Mouse (Mus musculus) gastrocnemius, postnatal 25 days (tissue): Measurements from ENCODE around the gene Rai1. TPM values are rescaled to one million over a fixed set of nuclear protein-coding genes. Genes with fewer than 3 reads are reported as not detected.
A peak's percentile ranks its signal among the peaks of the same experiment; 100 is the strongest.

Source experiments
- DNase-seq: peaks from one replicate; pipeline ENCODE4 v3.0.0; 2022
- total RNA-seq, 2 experiments: library from RNA; stranded (reverse); gene quantifications; 1 replicate in 1 of 2; 2 replicates in 1 of 2; pipeline ENCODE4 v1.2.3; 2021

Rai1 gene
- total RNA-seq, 2 experiments from 2014 or later: 17.3 to 21.6 TPM

DNA sequence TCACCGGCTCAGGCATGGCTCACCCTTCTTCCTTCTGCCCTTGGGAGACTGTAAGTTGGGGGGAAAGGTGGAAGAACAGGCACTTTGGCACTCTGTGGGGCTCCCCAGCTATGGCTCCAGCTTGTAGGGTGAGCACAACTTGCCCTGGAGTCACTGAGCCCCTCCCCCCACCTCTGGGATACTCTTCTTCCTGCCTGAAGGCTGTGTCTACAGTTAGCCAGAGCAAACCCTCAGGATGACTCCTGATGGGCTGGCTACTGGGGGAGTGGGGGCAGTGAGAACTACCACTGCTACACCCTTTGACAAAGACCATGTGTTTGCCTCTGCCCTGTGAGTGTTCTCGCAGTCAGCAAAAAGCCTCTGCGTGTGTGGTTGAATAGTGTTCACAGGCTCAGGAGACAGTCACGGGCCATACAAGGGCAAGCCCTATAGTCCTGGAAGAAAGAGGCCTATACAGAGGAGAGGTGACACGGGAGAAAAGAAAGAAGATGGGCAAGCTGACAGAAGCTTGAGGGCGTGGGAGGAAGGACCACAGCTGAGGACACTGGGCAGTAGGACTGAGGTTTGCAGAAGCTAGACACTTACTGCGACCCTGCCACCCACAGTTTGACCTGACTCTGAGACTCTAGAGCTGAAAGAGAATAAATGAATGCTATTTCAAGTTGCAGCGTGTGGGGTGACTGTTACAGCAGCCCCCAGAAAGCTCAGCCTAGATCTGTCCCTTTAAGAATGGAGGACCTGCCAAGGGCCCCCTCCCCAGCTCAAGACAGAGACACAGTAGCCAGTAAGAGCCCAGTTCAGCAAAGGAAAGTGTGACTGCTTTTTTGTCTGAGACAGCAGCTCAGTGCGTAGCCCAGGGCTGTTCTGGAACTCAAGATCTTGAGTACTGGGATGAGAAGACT is 9.7 kb upstream of the Rai1 start:
- no peak for DNase-seq

DNA sequence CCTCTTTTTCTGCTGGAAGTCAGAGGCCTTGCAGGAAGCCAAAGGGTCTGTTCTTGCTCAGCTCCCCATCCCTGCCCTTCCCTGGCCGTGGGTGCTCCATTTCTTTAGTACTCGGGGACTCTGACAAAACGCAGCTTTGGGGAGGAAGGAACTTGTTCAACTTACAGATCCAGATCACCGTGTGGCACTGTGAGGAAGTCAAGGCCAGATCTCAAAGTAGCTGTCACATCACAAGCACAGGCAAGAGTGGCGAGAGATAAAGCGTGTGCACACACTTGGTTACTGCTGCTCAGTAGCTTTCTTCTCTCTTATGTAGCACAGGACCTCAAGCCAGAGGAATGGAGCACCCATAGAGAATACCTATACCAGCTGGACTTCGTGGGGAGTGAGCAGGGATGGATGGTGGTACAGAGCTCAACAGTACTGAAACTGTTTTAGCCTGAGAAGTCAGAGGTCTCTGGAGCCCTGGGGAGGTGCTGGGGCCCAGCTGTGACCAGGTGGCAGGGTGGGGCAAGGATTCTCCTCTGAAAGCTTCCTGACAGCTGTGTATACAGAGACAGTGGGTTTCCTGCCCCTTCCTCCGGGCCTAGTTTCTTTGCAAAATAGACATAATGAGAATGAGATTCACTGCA is 5.1 kb upstream of the Rai1 start:
- DNase-seq: no peak

DNA sequence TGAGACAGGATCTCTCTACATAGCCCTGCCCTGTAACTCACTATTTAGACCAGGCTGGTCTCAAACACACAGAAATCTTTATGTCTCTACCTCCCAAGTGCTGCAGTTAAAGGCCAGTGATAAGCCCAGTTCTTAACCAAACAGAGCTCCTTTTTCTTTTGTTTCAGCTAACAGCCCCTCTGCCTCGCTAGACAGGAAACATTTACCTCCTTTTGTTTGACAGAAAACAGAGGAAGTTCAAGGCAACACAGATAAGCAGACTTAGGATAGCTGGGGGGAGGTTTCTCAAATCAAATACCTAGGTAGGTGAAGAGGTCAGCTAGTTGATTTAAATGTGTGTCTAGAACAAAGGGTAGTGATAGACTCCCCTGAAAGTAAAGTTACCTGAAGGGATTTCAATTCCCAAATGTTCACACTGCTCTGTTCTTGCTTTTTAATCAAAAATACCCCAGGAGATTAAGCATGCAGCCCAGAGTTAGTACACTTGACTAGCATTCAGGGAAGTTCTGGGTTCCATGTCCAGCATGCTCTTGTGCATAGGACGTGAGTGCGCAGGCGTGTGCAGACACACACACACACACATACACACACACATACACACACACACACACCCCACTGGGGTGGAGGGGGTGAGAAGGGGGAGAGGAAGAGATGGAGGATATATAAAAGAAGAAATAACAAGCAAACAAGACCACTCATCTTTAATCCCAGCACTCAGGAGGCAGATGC is 3.8 kb upstream of the Rai1 start:
- no peak for DNase-seq

DNA sequence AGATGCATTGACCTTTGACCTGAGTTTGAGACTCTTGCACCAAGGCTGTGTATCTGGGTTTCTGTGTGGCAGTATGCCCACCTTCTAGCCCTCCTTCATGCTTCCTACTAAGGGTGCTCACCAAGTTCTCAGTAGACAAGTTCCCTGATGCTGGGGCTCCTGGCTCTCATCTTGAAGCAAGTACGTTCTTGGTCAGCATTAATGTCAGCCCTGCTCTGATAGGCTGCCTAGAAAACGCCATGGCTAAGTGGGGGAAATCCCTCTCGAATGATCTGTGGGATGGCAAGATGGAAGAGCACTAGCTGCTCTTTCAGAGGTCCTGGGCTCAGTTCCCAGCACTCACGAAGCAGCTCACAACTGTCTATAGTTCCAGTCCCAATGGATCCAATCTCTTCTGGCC is 2.8 kb upstream of the Rai1 start:
- DNase-seq: no peak

DNA sequence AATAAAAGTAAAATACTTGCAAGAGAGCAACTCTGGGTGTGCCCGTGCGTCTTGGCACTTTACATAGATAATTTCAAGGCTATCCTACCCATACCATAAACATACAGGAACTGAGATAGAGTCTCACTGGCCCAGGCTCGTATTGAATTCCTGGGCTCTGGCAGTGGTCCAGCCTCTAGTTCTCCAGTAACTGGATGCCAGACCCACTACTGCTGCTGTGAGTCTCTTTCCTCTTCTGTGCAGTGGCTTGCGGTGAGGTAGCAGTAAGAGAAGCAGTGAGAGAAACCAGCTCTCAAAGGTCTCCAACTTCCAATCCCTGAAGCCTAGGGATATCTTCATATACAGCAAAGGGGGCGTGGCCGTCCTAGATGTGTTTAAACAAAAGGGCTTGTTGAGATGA is 2.1 kb upstream of the Rai1 start:
- no peak for DNase-seq

DNA sequence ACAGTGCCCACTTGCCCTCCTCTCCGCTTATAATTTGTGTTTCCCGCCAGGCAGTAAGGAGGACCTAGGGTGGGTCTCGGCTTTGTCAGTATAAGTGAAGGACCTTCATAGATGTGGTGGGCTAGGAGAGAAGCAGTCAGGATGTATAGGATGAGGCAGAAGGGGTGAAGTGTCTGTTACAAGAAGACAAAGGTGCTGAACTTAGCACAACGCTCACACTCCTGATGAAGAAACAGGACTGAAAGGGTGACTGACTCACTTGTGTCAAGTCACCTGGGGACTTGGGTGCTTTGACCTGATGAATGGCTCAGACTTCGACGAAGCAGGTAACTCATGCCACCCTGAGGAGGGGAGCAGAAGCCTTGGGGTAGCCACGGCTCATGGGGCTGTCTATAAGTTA is 1.2 kb upstream of the Rai1 start:
- DNase-seq: no peak

DNA sequence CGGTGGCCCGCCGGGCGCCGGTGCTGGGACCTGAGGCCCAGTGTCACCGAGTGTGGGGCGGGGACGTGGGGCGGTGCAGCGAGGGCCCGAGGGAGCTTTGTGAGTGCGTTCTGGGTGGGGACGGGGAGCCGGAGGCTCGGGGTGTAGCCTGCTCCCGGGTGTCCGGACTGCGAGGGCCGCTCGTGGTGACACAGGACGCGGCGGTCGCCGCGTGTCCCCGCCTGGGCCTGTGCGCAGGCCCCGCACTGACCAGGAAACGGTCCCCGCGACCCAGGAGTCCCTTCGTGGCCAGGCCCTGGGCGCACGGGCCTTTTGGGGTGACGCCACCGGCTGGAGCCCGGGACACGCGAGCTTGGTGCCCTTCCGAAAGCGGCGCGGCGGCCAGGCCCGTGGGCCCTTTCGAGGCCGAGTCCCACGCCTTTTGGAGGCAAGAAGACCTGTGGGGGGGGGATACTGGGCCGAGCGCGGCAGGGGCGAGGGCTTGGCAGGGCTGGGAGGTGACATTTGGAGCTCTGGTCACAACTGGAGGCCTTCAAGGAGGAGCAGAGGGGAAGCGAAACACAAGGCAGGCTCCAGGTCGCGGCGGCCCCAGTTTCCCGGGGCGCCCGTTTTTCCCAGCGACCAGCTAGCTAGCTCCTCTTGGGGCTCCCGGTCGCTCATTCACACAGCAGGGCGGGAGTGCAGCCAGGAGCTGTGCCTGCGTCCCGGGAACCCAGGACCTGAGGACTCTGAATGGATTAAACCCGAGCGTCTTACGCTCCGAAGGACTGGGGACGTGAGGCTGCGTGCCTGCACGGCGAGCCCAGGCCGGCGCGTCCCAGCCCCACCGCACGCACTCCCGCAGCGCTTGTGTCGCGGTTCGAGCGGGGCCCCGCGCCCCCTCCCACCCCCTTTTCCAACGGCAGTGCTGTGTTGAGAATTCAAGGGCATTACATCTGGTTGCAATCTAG is 1.1 kb downstream of the Rai1 start:
- peak; percentile 74 for DNase-seq

DNA sequence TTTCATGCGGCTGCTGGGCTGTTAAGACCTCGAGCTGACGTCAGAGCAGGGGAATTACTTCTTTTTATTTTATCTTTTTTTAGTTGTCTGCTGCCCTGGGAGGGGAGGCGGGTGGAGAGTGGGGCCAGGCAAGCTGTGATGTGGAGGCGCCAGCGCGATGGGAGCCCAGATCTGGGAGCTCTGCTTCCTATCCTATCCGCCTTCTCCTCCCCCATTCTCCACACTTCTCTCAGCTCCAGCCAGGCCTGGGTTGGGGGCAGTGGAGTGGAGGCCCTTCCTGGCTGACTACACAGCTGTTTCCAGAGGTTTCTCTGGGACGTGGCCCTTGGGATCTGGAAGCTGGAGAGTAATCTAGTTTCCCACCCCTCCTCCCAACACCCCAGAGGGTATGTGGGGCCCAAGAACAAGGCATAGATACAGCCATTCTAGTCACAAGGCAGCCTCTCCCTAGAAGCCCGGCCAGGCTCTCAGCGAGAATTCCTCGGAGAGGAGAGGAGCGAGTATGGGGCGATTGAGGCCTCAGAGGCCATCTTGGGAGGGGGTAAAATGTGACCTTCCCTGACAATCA is 1.8 kb downstream of the Rai1 start:
- DNase-seq: peak; percentile 53

DNA sequence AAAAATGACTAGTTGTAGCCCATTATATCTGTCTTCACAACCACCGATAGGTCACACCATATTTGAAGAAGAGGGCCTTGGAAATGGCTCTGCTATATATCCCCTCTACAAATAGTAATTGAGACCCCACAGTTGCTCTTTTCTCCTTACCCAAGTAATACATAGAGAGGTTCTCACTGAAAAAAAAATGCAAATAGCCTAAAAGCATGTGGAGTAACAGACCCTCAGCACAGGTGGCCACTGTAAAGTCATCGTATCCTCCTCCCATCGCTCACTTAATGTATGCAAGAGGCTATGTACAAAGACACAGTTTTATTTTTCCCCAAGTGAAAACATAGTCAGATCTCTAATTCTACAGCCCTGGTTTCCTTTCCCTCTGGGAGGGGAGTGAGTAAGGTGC is 2.6 kb downstream of the Rai1 start:
- DNase-seq: no peak

DNA sequence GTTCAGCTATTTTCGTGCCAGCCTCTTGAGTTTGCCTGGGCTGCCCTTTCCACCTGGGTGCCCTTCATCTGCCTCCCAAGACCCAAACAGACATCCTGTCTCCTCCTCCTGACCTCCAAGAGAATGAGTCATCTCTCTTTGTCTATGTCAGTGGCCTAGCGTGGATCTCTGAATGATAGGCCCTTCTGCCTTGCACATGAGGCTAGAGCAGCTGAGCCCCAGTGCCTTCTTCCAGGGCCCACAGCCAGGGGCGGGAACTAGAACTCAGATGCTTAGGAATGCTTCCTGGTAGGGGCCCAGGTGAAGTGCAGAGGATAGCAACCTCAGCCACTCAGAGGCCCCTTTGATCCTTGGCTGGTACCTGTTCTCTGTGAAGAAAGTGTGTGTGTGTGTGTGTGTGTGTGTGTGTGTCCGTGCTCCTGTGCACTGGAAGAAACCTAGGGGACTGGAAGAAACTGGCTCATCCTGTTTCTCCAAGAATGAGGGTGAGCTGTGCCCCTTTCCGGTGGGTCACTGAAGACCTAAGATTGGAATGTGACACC is 3.9 kb downstream of the Rai1 start:
- DNase-seq: no peak

DNA sequence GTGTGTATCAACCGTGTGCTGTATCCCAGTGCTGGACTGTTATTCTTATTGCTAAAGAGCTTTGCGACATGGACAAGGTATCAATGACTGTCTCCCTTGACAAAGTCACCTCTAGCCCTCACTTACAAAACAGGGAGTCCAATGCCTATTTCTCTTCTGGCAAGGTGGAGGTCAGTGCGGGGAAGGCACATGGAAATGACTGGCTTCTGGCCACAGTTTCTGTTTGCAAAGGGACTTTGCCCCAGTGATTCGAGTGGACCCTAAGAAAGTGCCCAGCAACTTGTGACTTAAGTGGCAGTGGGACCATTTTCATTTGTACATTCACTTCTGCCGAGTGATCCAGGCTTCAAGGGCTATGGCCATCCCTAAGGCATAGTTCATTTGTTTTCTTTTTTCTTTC is 5.6 kb downstream of the Rai1 start:
- DNase-seq: no peak

DNA sequence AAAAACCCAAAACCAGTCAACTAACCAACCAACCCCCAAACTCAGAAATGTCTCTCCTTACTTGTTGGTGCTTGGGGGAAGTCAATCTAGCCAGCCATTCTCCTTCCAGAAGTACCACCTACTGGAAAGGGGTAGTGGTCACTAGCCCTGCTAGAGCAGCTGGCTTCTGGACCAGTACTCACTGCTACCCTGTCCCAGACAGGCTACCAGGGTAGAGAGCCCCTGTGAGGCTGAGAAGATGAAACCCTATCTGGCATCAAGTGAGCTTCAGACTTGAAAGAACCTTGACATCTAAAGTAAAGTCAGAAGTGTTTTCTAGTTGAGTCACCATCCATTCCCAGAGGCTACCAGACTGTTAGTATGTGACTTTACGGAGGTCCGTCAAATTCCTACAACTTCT is 6.8 kb downstream of the Rai1 start:
- no peak for DNase-seq

DNA sequence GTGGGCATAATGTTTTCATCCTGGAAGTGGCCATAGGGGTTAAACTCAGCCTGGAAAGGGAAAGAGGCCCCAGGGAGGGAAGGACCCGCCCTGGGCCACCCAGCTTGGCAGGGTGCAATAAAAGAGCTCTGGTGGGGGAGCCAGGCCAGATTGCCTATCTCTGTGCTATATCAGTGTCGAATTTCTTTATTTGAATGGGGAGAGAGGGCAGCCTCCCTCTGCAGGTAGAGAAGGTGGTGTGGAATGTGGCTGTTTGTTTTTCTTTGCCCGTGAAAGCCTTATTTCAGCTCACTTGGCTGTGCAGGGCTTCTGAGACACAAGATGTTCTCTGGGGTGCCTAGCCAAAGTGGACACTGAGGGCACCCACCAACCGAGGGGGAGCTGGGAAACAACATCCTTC is 8.8 kb downstream of the Rai1 start:
- no peak for DNase-seq

DNA sequence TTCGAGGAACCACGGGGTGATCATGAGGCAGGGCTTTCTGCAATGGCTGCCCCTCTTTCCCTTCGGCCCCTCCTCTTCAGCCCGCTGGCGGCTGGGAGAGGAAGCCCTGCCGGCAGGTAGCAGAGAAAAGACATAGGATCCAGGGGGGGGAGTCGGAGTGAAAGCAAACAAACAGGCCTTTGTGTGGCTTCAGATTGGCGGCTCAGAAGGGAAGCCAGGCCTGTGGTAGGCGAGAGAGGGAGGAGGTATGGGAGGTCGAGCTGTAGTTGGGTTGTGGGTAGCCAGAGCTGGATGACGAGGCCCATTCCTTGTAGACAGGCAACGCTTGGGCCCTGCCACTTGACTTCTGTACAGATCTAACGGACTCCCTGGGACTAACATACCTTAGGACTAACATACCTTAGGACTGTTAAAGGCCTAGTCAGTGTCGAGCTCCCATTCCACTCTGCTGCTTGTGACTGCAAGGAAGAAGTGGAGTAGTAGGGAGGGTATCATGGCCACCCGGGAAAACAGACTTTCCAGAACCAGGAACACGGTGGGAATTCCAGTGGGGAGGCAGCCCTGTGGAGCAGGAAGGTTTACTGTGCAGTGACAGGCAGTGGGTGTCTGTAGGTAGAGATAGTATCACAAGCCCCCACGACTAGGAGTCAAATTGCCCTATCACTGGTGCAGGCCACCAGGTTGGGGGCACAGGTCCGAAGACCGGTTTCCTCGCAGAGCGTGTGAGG is 9.6 kb downstream of the Rai1 start:
- DNase-seq: peak; percentile 27

DNA sequence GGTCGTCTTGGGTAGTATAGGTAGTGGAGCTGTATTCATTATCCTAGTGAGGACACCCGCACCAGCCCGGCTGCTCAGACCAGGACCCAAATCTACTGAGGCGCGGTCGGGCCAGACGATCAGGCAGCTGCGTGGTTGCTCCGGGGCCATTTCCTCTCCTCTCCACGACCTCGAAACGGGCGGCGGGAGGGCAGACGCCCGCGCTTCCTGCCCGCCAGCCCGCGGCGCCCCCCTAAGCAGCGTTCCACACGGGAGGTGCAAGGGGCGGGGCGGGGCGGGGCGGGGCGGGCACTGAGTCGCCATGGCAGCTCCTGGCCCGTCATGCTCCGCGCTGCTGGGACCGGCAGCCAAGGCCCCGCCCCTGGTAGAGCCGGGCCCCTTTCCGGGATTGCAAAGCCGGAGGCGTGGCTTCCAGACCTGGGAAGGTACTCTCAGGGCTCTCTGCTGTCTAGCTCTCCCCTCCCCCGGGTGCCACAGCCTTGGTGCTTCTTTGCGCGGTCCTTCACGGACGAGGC is 10.3 kb downstream of the Rai1 start:
- DNase-seq: peak; percentile 96

DNA sequence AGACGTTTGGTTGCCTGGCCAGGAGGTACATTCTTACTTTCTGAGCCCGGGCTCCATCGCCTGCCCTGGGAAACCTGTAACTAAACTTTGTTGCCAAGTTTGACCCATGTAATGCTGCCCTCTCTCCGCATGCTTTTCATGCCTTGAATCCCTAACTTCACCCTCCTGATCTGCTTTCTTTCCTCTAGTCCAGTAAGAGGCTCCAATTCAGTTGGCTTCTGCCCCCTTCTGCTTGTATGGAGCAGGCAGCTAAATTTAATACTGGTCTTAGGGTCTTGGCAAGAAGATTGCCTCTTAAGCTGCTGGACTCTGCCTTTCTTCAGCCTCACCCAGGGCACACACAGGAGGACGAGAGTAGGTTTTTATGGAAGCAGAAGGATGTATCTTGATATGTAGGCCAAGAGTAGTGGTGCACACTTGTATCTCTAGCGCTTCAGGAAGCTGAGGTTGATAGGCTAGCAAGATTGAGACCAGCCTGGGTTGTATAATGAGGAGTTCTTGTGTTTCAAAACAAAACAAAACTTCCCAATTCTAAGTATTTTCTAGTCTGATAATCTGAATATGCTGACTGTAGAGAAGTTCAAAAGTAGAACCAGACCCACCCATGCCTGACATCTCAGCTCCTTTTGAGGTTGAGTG is 10.9 kb downstream of the Rai1 start:
- DNase-seq: no peak

DNA sequence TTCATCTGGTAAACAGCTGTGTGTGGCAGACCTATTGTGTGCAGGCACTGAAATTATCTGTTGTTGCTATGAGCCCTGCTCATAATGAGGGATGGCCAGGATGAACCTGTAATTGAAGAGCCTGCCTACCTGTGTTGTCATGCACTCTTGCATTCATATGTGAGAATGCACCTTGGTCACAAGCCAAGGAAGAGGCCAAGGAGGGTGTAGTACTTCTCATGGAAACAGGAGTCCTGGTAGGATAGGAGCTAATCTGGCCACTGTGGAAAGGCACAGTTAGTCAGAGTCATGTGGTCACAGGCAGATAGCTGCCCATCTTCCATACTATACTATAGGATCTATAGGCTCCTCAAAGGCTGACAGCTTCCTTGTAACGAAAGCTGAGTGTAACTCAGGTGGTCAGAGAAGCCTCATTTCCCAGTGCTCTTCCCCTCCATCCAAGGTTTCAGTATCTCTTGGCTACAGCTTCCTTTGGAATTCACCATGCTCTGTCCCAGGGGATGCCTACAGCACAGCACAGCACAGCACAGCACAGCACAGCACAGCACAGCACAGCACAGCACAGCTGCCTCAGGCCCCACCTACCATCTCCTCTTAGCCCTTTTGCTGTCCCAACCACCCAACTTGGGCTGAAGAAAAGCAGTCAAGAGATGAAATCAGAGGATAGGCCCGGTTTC is 15.9 kb downstream of the Rai1 start:
- DNase-seq: no peak

DNA sequence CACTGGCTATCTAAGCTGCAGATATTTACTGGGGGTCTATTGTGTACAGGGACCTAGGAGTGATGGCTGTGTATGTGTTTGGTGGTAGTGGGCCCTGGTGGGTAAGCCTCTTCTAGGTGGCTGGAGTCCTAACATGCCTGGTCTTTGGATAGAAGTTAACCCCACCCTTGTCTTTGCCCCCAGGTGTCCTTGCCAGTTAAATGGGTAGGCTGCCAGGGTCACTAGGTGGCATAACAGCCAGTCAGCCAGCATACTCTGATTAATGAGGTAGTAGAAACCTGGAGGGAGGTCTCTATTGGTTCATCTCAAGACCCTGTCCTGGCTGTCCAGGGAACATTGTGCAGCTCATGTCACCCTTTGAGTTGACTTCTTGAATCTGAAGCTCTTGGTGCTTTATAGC is 17.8 kb downstream of the Rai1 start:
- DNase-seq: no peak

DNA sequence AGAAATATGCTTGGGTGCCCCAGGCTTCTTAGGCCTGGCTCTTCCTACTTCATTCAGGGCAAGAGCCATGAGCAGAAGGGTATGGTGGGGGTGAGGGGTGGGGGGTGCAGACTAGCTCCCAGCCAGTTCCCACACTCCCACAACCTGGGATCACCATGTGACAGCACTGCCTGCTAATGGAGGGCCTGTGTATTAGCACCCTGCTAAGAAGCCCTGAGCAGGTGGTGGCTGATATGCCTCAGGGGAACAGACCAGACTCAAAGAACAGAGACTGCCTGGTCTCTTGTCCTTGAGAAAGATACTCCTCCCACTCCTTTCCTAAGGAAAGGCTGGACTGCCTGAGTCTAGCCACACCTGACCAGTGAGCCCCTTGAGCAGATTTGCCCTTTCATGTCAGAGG is 22.2 kb downstream of the Rai1 start:
- DNase-seq: no peak
